Mouse (Mus musculus) cerebellum, postnatal 14 days (tissue): ENCODE measurements around the gene Vmn2r49.
"Not testable (repeated sequence)": the region's sequence is repeated elsewhere in the genome, so short reads cannot be mapped to it uniquely, and the experiment has no call there.

ENCODE experiments used
- DNase-seq, 2 experiments: peaks; one replicate each; pipeline ENCODE4 v3.0.0; 2021; ENCODE audit warnings: mixed read lengths in 2 of 2

Vmn2r49 gene

GRCm38 (mm10) chr7:9992157-9992556 is at the start of gene Vmn2r49:
Vmn2r49 (minus strand) TSS chr7:9992257.
- not testable (repeated sequence) for DNase-seq

- not testable (repeated sequence) for DNase-seq
These were observed 38.6 kb downstream of the Vmn2r49 start, which contains the start of gene Vmn2r48 for GRCm38 (mm10) chr7:9953485-9953884. Vmn2r48 (minus strand) TSS chr7:9953585.
